Mouse (Mus musculus) midbrain, postnatal 0 days (tissue): Measurements from ENCODE around the gene Rspo1. TPM values are rescaled to one million over a fixed set of nuclear protein-coding genes. Genes with fewer than 3 reads are reported as not detected.

ENCODE experiments used
- ATAC-seq: fragments of 200-750 bp; cut with Nextera tagmentation; 2 replicates; pipeline ENCODE4 v1.8.0; 2017; ENCODE audit warnings: moderate number of reproducible peaks, mild to moderate bottlenecking, moderate TSS enrichment, moderate library complexity; ENCODE audit not compliant: low FRiP score
- DNase-seq: peaks from one replicate; pipeline ENCODE4 v3.0.0-alpha.2; 2015; ENCODE audit warnings: low spot score
- H3K27ac ChIP-seq: fragments of 300-500 bp; sonication (generic); 2 replicates; pipeline ENCODE4 v1.5.1; 2014; ENCODE audit warnings: low read depth, mild to moderate bottlenecking, low read length, mixed read lengths
- H3K27me3 ChIP-seq: fragments of 300-500 bp; sonication (generic); 2 replicates; pipeline ENCODE4 v1.6.1; 2014; ENCODE audit warnings: low read length, control low read depth, mixed read lengths; ENCODE audit not compliant: insufficient read depth
- H3K36me3 ChIP-seq: fragments of 300-500 bp; sonication (generic); 2 replicates; pipeline ENCODE4 v1.6.1; 2014; ENCODE audit warnings: low read length, control low read depth, mixed read lengths; ENCODE audit not compliant: insufficient read depth
- H3K4me1 ChIP-seq: fragments of 300-500 bp; sonication (generic); 2 replicates; pipeline ENCODE4 v1.6.1; 2014; ENCODE audit warnings: mild to moderate bottlenecking, control low read depth, antibody characterized with exemption, low read length, mixed read lengths; ENCODE audit not compliant: insufficient read depth
- H3K4me2 ChIP-seq: fragments of 300-500 bp; sonication (generic); 2 replicates; pipeline ENCODE4 v1.6.1; 2014; ENCODE audit warnings: low read depth, mild to moderate bottlenecking, low read length, mixed read lengths; ENCODE audit not compliant: poor library complexity, severe bottlenecking
- H3K4me3 ChIP-seq: fragments of 300-500 bp; sonication (generic); 2 replicates; pipeline ENCODE4 v1.5.1; 2014; ENCODE audit warnings: low read depth, mild to moderate bottlenecking, low read length, moderate library complexity
- H3K9ac ChIP-seq: fragments of 300-500 bp; sonication (generic); replicated peaks from 2 replicates; pipeline ENCODE4 v1.6.1; 2014; ENCODE audit warnings: mild to moderate bottlenecking, low read length, moderate library complexity, mixed read lengths; ENCODE audit not compliant: poor library complexity, severe bottlenecking
- H3K9me3 ChIP-seq: fragments of 300-500 bp; sonication (generic); 2 replicates; pipeline ENCODE4 v1.6.1; 2016; ENCODE audit warnings: low read length, control low read depth
- CTCF ChIP-seq: IDR thresholded peaks from 2 replicates; pipeline ENCODE4 v1.5.1; 2016; ENCODE audit warnings: antibody characterized with exemption, mild to moderate bottlenecking
- WGBS: fragments of 180-500 bp; shearing (Covaris S2); extraction: QIAGEN DNeasy Blood & Tissue Kit; methylation state at CpG from one replicate; pipeline ENCODE4 v1.1.7; 2014; 5-methylcytosine and 5-hydroxymethylcytosine counted together
- polyA plus RNA-seq: library from polyadenylated mRNA; unstranded; fragments of >200 nt; fragmentation: Nextera tagmentation; extraction: Ambion mirVana; gene quantifications from 2 replicates; pipeline ENCODE4 v1.2.1, GENCODE M21; 2015
- total RNA-seq: library from RNA; depleted of rRNA; stranded (reverse); fragments of >200 nt; gene quantifications from 2 replicates; pipeline ENCODE4 v1.2.3, GENCODE M21; 2014

Gene Rspo1
- total and polyA plus RNA-seq, 2 experiments from 2014 or later: 1.8 to 2.5 TPM

- peak; percentile 49 for TF ChIP-seq CTCF
- DNase-seq (peak; percentile 60), ATAC-seq (peak; percentile 33; the same call in 1 of the 2 replicates)
- H3K4me1 ChIP-seq: no peaks in the 10 kb centered on the region
- H3K27me3 ChIP-seq: peaks cover 47% of the 10 kb centered on the region
- 11% methylated on average over 9 of the region's 9 CpGs for WGBS
- H3K36me3 ChIP-seq: no peaks in the 10 kb centered on the region
- no peak overlapping the region for H3K4me2 ChIP-seq
- no peak overlapping the region for H3K9ac ChIP-seq
- no peak overlapping the region for H3K4me3 ChIP-seq
- no peaks in the 10 kb centered on the region for H3K9me3 ChIP-seq
- no peak overlapping the region for H3K27ac ChIP-seq
These were observed 2.2 kb upstream of the Rspo1 start for GRCm38 (mm10) chr4:124983893-124984526.

GRCm38 (mm10) chr4:124984871-124985670, 1.2 kb upstream of the Rspo1 start:
- Histone ChIP-seq H3K27me3 (peaks cover 56% of the 10 kb centered on the region), H3K4me2 (no peak overlapping the region), H3K27ac (no peak overlapping the region), H3K4me3 (no peak overlapping the region), H3K36me3 (no peaks in the 10 kb centered on the region), H3K9me3 (no peaks in the 10 kb centered on the region), H3K4me1 (no peaks in the 10 kb centered on the region), H3K9ac (no peak overlapping the region)
- DNase-seq (no peak), ATAC-seq (no peak)
- 17% methylated on average over 18 of the region's 18 CpGs for WGBS
- TF ChIP-seq CTCF: no peak

DNA sequence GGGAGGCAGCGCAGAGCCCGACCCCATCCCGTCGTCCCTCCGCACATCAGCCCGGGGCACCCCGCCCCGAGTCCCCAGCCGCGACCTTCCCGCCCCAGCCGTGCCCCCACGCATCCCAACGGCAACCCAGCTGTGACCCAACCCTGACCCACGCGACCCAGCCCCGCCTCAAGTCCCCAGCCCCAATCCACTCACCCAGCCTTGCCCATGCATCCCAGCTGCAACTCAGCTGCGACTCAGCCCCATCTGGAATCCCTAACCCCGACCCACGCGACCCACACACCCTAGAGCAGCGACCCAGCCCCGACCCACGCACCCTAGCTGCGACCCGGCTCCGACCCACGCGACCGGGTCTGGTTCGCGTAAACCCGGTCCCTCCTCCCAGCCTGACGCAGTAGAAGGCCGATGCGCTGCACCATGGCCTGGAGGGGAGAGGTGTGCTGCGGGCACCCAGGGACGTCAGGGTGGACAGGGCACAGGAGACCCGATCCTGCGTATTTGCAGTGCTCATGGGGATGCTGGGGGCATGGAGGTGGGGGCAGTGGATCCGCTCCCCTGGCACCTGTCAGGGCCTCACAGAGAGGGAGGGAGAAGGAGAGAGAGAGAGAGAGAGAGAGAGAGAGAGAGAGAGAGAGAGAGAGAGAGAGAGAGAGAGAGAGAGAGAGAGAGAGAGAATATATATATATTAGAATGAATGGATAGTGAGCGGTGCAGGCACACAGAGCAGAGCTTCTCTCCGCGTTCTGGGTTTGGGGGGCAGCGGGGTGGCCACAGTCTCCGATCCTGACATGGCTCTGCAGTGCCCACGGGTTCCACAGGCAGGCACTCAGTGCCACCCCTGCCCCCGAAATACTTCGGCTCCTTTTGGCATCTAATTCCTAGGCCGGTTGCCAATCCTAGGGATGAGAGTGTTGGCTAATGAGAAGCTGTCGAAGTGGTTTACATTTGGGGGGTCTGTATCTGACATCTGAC, 795 bp downstream of the Rspo1 start:
- WGBS: 4% methylated on average over 43 of the region's 51 CpGs
- ATAC-seq: no peak
- Histone ChIP-seq H3K27me3 (peaks cover 62% of the 10 kb centered on the region), H3K4me3 (peak overlapping the region; percentile 30), H3K9me3 (no peaks in the 10 kb centered on the region), H3K36me3 (no peaks in the 10 kb centered on the region), H3K9ac (no peak overlapping the region), H3K27ac (no peak overlapping the region), H3K4me1 (no peaks in the 10 kb centered on the region), H3K4me2 (peak overlapping the region; percentile 49)
- TF ChIP-seq CTCF: no peak
- no peak for DNase-seq

DNA sequence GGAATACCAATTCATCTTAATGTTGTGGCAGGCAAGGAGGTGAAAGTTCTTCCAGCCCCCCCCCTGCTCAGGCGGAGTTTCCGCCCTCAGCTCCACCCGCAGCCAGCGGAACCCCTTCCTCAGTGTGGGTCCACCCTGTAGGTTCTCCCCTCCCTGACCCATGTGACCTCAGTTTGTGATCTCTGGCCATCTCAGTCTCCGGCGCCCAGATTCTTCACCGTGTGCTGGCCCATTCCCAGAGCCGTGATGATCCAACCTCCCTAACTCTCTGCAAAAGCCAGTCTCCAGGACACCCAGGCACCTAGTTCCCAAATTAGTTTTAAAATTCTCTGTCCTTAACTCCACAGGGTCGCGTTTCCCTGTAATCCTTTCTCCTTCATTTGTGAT, 1.5 kb downstream of the Rspo1 start:
- H3K9ac ChIP-seq: no peak overlapping the region
- DNase-seq (no peak), ATAC-seq (no peak)
- no peak for TF ChIP-seq CTCF
- H3K36me3 ChIP-seq: no peaks in the 10 kb centered on the region
- H3K27ac ChIP-seq: no peak overlapping the region
- H3K9me3 ChIP-seq: no peaks in the 10 kb centered on the region
- H3K27me3 ChIP-seq: peaks cover 62% of the 10 kb centered on the region
- H3K4me1 ChIP-seq: no peaks in the 10 kb centered on the region
- H3K4me2 ChIP-seq: no peak overlapping the region; the same call in 1 of the 2 replicates
- H3K4me3 ChIP-seq: no peak overlapping the region
- 15% methylated on average over 10 of the region's 10 CpGs for WGBS

GRCm38 (mm10) chr4:124988382-124988781, 2.2 kb downstream of the Rspo1 start:
- Histone ChIP-seq H3K9me3 (no peaks in the 10 kb centered on the region), H3K4me3 (no peak overlapping the region), H3K36me3 (no peaks in the 10 kb centered on the region), H3K4me2 (0 out of 2 replicates have a peak overlapping the region, but pooled peaks have one; percentile 4), H3K27me3 (peaks cover 59% of the 10 kb centered on the region), H3K9ac (no peak overlapping the region), H3K27ac (no peak overlapping the region), H3K4me1 (no peaks in the 10 kb centered on the region)
- ATAC-seq (no peak), DNase-seq (no peak)
- WGBS: 23% methylated on average over 9 of the region's 9 CpGs
- no peak for TF ChIP-seq CTCF
